Mouse (Mus musculus) brown adipose tissue, adult 24 weeks (tissue): ENCODE results near the gene Rnd1. TPM values are rescaled to one million over a fixed set of nuclear protein-coding genes. Genes with fewer than 3 reads are reported as not detected.

Experiments
- H3K27ac ChIP-seq: fragments of 200-500 bp; replicated peaks from 2 replicates; pipeline ENCODE4 v1.5.1; 2012; ENCODE audit warnings: low read depth, mild to moderate bottlenecking, low read length
- H3K4me1 ChIP-seq: fragments of 200-500 bp; 2 replicates; pipeline ENCODE4 v1.6.1; 2012; ENCODE audit warnings: low read length, mixed read lengths; ENCODE audit not compliant: control insufficient read depth, insufficient read depth, insufficient read length
- H3K4me3 ChIP-seq: fragments of 200-500 bp; 2 replicates; pipeline ENCODE4 v1.5.1; 2012; ENCODE audit warnings: low read depth, mild to moderate bottlenecking, low read length, moderate library complexity; ENCODE audit not compliant: insufficient read depth
- polyA plus RNA-seq: library from polyadenylated mRNA; stranded (reverse); fragments of >200 nt; gene quantifications from 2 replicates; pipeline ENCODE4 v1.2.4, GENCODE M21; 2012; ENCODE audit not compliant: missing spikeins, insufficient read depth, insufficient read length

Gene Rnd1
- polyA plus RNA-seq: 1.7 and 1.8 TPM in 2 replicates

DNA sequence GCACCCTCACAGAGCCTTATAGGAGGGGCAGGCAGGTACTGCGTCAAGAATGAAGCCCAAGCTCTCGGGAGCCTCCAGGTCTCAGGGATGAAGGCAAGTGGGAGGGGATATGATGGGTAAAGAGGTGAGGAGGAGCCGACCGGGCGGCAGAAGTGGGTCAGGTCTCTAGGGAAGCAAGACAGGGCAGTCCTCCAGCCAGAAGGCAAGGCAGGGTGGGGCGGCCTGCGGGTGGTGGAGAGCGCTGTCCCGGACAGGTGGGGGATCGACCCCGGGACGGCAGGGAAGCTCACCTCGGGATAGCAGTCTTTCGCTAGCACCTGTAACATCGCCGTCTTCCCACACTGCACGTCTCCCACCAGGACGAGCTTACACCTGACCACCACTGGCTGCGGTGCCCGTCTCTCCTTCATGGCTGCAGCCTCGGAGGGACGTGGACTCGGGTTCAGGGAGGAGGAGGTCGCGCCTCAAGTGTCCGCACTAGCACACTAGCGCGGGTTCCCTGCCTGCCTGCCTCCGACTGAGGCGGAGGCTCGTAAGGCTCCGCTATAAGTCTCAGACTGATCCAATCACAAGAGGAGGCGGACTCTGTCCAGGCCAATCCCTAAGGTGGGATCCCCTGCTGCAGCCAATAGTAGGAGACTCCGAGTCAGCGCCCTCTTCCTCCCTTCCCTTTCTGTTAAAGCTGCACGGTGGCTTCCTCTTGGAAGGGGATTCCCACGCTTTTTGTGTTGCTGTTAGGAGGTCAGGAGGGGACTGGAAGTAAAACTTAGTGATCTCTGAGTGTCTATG is at the start of gene Rnd1:
Rnd1 (minus strand) TSS at position 522 of the 789 bp plus-strand sequence.
- peak within 1 kb of the TSS; percentile 73 for H3K4me3 ChIP-seq
- no peaks in the 10 kb centered on the region for H3K4me1 ChIP-seq
- peak within 1 kb of the TSS; percentile 35 for H3K27ac ChIP-seq

DNA sequence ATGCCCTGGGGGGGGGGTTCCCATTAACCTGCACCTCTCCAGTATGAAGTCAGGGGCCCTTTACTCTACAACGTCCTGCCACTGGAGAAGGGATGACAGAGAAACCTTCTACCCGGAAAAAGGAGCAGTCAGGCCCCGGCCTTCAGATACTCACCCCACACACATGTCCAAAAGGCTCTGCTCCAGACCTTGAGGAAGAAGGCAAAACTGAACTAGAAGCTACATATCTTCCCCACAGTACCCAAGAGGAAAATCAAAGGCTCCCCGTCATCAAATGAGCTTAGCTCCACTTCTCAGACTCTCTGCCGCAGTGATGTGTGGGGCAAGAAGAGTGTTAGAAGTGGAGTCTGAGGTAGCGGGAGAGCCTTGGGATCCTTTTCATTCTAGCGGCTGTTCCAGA is 49.5 kb upstream of the Rnd1 start:
- peak overlapping the region; percentile 61 for H3K4me3 ChIP-seq
- no peak overlapping the region for H3K27ac ChIP-seq
- no peaks in the 10 kb centered on the region for H3K4me1 ChIP-seq

DNA sequence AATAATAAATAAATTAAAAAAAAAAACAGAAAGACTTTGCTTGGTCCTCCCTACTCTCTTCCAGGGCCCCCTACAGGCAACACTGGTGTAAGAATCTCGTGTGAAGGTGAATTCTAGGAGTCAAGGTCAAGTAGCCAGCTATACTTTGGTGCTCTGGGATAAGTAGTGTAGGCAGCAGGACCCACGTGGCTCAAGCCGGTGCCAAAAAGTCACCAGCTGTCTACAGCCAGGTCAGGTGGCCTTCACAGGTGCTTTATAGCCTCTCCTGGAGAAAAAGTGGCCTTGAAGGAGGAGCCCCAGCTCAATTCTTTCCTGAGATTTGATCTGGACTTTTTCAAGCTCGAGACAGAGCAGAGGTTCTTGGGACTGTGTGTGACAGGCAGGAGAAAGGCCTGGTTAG is 48.8 kb upstream of the Rnd1 start:
- Histone ChIP-seq H3K4me3 (no peak overlapping the region), H3K4me1 (no peaks in the 10 kb centered on the region), H3K27ac (no peak overlapping the region)

DNA sequence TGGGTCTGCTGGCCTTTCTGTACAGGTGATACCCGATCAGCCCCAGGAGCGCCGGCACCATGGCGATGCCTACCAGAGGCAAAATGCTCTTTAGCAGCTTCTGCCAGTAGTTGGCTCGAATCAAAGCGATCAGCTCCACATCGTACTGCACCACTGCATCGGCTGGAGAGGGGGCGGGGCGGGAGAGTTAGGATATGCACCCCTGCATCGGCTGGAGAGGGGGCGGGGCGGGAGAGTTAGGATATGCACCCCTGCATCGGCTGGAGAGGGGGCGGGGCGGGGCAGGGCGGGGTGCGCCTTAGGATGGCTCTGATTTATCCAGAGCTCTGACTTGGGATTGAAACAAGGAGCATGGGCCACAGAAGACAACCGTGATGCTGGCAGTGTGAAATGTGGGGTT is 47.2 kb upstream of the Rnd1 start:
- H3K4me1 ChIP-seq: no peaks in the 10 kb centered on the region
- H3K27ac ChIP-seq: no peak overlapping the region
- no peak overlapping the region for H3K4me3 ChIP-seq

DNA sequence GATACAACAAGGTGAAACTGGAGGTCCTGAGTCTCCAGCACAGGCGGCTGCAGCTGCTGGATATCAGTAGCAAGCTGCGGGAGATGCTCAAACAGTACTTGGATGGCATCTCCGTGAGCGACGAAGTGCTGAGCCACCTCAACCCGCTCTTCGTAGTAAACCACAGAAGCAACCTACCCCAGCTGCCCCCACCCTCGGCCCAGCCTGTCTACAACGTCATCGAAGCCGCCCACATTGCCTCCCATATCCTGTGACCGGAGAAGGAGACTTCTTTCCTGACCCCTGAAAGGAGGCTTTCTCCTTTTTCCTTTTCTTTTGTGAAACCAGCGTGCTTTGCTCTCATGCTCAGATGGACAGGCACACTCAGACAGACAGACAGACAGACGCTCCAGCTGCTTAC is 45.6 kb upstream of the Rnd1 start:
- Histone ChIP-seq H3K4me3 (no peak overlapping the region), H3K27ac (no peak overlapping the region), H3K4me1 (no peaks in the 10 kb centered on the region)

DNA sequence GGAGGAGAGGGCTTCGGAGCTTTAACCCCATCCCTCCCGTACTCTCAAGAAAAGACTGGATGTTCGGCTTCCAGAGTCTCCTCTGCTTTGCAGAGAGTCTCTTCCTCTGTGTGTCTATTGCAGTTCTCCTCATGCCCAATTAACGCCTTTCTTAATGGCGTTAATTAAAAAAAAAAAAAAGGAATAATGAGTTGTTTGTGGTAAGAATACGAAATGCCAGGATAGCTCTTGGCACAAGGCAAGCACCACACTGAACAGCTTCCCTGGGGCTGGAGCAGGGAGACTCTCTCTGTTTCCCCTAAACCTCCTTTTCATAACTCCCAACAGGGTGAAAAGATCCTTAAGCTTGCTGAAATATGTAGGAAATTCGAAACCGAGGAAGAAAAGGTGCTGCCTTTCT is 44.9 kb upstream of the Rnd1 start:
- H3K4me1 ChIP-seq: no peaks in the 10 kb centered on the region
- H3K27ac ChIP-seq: no peak overlapping the region
- no peak overlapping the region for H3K4me3 ChIP-seq

DNA sequence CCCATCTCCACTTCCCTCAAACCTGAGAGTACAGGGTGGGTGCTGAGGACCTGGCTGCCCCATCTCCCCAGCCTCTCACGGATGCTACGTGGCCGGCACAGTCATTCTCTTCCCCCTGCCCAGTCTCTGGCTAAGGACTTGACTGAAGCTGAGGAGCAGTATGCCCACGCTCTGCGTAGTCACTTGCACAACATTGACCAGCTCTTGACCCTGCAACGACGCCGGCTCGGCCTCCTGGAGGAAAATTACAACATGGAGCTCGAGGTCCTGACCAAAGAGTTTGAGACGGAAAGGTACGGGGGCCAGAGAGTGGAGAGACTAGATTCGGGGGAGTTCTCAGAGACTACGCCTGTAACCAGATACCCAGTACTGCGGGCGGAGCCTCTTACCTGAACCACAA is 40.0 kb upstream of the Rnd1 start:
- Histone ChIP-seq H3K4me3 (no peak overlapping the region), H3K27ac (no peak overlapping the region)

DNA sequence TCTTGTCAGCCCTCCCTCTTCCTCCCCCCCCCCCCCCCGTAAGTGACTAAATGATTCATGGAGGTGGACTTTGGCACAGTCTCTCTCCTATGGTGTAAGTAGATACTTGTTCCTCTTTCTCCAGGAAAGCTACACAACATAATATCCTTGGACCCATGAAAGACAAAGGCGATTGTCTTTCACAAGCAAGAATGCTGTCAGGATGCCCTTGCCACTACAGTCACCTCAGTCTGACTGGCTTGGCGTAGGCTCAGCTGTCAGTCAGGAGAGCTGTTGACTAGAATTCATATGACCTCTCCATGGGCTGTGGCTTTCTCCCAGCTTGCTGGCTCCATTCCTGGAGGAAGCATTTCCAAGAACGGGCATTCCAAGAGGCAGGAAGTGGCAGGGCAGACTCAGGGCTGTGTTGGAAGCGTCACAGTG is 37.0 kb upstream of the Rnd1 start:
- no peak overlapping the region for H3K4me3 ChIP-seq
- H3K4me1 ChIP-seq: no peaks in the 10 kb centered on the region
- no peak overlapping the region for H3K27ac ChIP-seq

More for the DNA sequence above, 40.0 kb upstream of the Rnd1 start:
- H3K4me1 ChIP-seq: no peaks in the 10 kb centered on the region

DNA sequence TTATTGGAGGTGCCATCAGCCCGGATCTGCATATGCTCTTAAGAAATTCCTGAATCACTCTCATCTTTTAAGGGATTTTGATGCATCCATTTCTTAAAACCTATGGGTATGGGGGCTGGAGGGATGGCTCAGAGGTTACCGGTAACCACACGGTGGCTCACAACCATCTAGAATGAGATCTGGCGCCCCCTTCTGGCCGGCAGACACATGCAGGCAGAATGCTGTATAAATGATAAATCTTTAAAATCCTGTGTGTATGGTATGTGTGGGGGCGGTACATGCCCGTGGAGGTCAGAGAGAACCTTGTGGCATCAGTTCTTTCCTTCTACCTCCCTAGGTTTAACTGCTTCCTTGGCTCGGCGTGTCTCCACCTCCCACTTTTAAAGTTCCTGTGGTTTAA is 33.2 kb upstream of the Rnd1 start:
- Histone ChIP-seq H3K4me3 (no peak overlapping the region), H3K4me1 (no peaks in the 10 kb centered on the region), H3K27ac (no peak overlapping the region)

DNA sequence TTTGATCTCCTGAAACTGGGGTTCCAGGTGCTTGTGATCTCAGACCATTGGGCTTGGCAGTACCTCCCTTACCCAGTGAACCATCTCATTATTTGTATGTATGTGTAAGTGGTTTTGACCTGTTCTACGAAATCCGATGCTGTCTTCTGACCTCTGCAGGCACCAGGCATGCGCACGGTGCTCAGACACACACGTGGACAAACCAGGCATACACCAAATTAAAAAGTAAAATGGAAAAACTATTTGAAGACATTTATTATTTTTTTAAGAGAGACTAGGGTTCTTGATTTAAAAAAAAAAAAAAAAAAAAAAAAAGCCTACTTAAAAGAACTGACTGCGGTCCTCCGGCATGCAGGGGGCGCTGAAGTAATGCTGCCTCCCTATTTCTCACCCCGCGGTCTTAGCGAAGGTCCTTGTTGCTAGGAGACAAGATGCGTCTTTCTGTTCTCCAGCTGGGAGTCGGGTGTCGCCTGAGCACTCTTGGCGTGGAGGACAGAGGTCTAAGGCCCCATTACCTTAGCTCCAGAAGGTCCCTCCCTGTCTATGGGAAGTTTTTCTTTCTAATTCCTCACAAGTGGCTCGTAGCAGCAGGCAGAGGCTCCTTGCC is 30.6 kb upstream of the Rnd1 start, which contains the start of gene Ccdc65:
Ccdc65 (plus strand) TSS at position 442 of the 607 bp plus-strand sequence.
- Histone ChIP-seq H3K4me1 (no peaks in the 10 kb centered on the region), H3K27ac (no peak within 1 kb of the TSS), H3K4me3 (peak within 1 kb of the TSS; percentile 54)

DNA sequence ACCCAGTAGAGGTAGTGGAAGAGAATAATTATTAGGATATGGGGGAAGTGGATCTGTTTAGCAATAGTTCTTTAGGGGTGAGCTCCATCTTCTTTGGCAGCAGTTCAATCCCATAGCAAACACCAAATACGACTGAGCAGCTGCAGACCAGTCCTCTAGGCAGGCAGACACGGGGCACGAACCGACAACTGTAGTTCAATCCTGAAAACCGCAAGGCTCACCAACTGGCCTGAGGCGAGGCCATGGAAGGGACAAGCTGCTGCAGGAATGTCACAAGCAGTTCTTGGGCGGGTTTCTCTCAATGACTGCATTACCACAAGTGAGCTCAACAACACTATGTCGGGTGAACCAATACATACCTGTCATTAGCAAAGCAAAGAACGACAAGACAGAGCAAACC is 27.1 kb upstream of the Rnd1 start:
- H3K4me3 ChIP-seq: no peak overlapping the region
- H3K27ac ChIP-seq: no peak overlapping the region
- H3K4me1 ChIP-seq: no peaks in the 10 kb centered on the region

DNA sequence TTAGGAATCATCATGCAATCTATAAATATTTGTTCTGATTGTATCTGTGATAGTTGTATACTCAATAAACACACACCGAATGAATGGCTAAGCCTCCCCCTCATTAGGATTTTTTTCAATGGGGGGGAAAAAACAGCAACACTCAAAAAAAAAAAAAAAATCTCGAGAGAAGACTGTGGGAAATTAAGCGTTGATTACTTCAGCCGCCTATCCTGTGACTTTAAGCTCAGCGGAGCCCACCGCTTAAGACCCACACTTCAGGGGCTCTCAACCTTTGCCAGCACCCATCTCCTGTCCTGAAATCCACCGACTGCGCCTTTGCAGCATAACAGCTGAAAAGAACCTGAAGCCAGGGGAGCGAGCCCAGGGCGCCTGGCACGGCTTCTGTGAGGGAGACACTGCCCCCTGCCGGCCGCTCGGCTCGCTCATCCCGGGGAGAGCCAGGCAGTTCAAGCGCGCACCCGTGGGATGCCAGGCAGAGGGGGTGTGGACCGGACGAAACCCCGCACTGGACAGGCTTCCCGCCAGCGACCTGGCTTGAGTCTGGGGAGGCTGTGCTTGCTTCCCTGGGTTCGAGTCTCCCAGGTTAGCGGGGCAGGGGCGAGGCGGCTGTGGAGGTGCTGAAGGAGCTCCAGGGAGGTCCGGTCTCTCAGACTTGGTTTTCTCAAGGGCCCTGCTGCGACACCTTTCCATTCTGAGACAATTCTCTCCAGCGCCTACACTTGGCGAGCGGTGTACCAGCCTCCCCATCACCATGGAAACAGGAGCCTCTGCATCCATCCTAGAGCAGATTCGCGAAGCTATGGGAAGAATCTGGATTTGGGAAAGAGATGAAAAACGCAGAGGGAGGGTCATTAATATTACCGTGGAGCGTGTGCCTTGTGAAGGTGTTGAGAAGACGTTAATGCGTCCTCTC is 22.2 kb upstream of the Rnd1 start:
- H3K27ac ChIP-seq: no peak overlapping the region
- no peak overlapping the region; the same call in 1 of the 2 replicates for H3K4me3 ChIP-seq
- H3K4me1 ChIP-seq: peaks cover 7% of the 10 kb centered on the region; the same call in 1 of the 2 replicates

DNA sequence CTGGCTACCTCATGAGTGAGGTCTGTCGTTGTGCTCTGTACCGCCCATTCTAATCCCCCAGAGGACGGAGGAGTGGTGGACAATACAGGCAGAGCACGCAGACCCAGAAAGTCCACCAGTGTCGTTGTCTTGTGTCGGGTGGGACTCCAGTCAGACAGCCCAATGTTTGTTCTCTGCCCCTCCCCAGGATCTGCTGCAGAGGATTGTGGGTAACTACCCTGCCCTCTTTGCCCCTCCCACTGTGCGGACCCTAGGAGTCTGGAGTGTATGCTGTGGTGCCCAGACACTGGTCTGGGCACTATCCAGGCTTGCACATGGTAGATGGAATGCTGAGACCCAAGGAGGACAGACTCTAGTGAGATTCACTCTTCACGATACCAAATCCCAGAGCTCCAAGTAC is 19.0 kb upstream of the Rnd1 start:
- Histone ChIP-seq H3K4me1 (peaks cover 11% of the 10 kb centered on the region), H3K4me3 (peak overlapping the region; percentile 14; the same call in 1 of the 2 replicates), H3K27ac (peak overlapping the region; percentile 65)

DNA sequence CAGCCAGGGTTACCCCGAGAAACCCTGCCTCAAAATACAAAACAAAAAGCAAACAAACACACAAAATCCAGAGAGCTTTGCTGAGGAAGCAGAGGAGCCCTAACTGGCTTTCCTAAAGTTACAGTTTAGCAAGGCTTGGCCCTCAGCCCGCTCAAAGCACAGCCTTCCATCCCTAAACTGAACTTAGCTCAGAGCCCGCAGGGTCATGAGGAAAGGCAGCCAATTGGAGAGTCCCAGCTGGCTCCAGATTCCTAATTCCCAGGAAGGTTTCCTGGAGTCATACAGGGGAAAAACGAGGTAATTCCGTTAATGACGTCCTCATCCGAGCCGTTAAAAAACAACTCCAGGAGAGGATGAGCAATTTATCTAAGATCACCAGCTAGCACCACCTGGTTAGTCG is 18.5 kb upstream of the Rnd1 start:
- peak overlapping the region; percentile 65 for H3K27ac ChIP-seq
- H3K4me3 ChIP-seq: peak overlapping the region; percentile 14; the same call in 1 of the 2 replicates
- H3K4me1 ChIP-seq: peaks cover 11% of the 10 kb centered on the region

DNA sequence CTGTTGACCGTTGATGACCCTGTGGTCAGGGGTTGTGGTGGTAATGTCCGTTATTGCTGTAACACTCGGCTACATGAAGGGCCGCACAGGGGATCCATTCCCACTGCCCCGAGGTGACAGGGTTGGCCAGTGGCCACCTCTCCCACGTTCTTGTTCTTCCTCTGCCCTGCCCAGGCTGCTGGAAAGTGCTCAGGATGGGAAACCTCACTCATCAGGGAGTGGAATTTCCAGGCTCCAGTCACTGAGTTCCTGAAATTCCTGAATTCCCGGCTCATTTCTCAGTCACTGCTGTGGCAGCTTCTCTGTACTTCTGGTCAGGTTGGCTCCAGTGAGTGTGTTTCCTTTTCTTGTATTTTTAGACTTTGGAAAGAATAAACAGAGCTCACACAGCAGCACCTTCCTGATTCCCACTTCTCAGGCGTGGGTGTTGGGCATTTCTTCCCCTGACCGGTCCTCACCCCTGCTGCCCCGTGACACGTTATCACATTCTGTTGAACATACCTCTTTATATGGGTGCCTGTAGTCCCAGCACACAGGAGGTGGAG is 15.0 kb upstream of the Rnd1 start:
- Histone ChIP-seq H3K4me3 (no peak overlapping the region), H3K4me1 (peaks cover 11% of the 10 kb centered on the region), H3K27ac (peak overlapping the region; percentile 94)
